Mouse (Mus musculus) left cerebral cortex, postnatal 14 days (tissue): ENCODE data around the gene Trf. TPM values are rescaled to one million over a fixed set of nuclear protein-coding genes. Genes with fewer than 3 reads are reported as not detected.
A peak's percentile ranks its signal among the peaks of the same experiment; 100 is the strongest.

Experiments used
- DNase-seq, 2 experiments: peaks; one replicate each; pipeline ENCODE4 v3.0.0; 2021 to 2022; ENCODE audit warnings: low spot score in 2 of 2, mixed read lengths in 1 of 2
- intact Hi-C: fragments of 180-260 bp; cut with DNase I; formaldehyde crosslinking; loops from one replicate; pipeline ENCODE4 v1.15.1; 2025
- total RNA-seq, 2 experiments: library from RNA; stranded (reverse); gene quantifications; 2 replicates each; pipeline ENCODE4 v1.2.3; 2021

Gene Trf
- total RNA-seq, 2 experiments from 2014 or later = 34.5 to 56.6 TPM

DNA sequence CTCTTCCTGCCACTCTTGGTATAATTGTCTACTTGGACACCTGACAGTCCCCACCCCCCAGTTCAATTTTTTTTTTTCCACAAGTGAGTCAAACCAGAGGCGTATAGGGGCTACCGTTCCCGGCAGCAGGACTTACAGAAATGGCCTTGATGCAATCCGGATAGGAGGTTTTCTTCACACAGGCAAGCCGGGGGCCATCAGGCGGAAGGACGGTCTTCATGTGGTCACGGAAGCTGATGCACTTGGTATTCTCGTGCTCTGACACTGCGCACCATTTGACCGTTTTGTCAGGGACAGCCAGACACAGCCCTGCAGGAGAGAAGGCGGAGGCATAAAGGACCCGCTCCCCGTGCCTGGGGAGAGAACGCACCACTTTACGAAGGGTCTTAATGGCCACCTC lies 2.5 kb downstream of the Trf start:
- DNase-seq = no peak
- intact Hi-C loops = no loop called here

DNA sequence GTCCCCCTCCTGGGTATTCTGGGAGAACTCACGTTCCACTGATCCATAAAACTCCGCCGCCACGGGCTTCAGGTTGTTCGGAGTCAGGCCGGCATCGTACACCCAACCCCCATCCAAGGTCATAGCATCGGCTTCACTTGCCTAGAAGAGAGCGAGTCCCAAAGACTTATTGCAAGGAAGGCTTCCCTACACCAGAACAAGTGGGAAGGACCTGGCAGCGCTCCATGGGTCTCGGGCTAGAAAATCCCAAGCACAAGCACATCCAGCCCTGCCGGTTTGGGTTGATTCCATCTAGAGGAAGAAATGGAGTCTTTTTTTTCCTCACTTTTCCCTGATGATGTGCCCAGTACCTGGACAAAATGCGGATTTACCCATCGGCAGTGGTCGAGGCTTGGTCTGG lies 3.4 kb downstream of the Trf start:
- no peak for DNase-seq
- intact Hi-C loops = no loop called here

DNA sequence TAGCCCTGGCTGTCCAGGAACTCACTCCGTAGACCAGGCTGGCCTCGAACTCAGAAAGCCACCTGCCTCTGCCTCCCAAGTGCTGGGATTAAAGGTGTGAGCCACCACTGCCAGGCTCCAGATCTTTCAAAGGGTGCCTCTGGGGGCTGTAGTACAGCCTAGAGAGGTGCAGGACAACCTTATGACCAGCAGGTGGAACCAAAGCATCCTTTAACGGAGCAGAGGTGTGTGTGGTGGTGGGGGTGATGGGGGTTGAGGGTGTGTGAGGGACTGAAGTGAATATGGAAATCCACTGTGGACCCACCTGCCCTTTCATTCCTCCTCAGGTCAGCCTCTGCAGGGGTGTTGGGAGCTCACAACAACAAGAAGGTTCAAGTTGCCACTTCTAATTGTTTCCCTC lies 4.8 kb downstream of the Trf start:
- intact Hi-C loops = loop anchor here (2.0 kb wide), 1 partner anchor 77 kb away; no protein-coding TSS in a partner anchor
- DNase-seq = no peak

- DNase-seq = no peak
- intact Hi-C loops = loop anchor here (2.0 kb wide), 1 partner anchor 78 kb away; no protein-coding TSS in a partner anchor
These were observed 5.5 kb downstream of the Trf start for GRCm38 (mm10) chr9:103224721-103225120.

GRCm38 (mm10) chr9:103214281-103214680 lies 16.0 kb downstream of the Trf start:
- DNase-seq = no peak
- intact Hi-C loops = no loop called here

DNA sequence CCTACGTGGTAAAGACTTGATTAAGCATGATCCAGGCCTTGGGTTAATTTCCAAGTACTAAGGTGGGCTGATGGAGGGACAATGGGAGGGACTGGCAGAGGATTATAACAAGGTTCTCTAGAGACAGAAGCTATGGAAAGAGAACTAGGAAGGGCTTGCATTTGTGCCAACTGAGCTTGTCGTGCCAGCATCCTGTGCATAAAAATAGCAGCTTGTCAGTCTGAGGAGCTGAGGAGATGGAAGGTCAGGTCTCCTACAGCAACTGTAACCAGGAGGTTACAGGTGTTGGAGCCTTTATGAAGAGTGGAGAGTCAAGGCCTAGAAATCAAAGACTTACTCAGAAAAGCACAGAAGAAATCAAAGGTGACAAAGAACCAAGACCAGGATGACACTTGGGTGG lies 16.6 kb downstream of the Trf start:
- intact Hi-C loops = no loop called here

DNA sequence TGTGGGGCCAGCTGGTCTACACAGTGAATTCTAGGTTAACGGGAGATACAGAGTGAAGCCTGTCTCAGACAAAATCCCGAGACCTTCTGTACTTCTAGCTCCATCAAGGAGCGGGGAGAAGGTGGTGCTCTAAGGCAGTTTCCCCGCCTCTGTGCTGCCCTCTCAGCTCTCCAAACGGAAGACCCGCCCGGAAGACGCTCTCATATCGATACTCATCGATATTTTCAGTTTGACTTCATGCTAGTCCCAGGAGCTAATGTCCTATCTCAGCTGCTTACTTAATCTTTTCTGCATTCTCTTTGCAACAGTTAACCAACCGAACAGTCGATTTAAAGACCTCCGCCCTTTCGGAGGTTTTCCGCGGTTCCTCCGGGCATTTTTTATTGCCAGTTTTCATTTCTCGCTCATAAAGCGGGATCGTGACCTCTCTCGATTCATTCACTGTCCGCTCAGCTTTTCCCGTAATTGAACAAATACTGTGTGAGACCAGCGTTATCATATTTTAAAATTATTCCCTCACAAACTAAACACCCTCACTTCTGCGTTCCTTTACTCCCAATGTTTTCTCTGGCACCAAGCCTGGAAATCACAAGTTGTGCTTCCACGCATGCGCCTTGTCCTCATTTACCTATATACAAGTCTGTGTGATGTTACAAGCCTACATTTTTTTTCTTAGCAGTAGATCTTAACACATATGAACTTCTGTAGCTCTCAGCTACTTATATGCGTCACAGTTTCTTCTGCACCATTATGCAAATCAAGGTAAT lies 17.4 kb downstream of the Trf start:
- intact Hi-C loops = no loop called here
- peak; percentile 26 to 39 for DNase-seq

More for the DNA sequence above, 16.6 kb downstream of the Trf start:
- no peak for DNase-seq

- DNase-seq = no peak
- intact Hi-C loops = loop anchor here (5.0 kb wide), 1 partner anchor 93 kb away; no protein-coding TSS in a partner anchor
These were observed 21.3 kb downstream of the Trf start for GRCm38 (mm10) chr9:103208802-103209423.

- intact Hi-C loops = loop anchor here (5.0 kb wide), 1 partner anchor 94 kb away; no protein-coding TSS in a partner anchor
- DNase-seq = peak; percentile 53 to 73
These were observed 22.4 kb downstream of the Trf start for GRCm38 (mm10) chr9:103207846-103208245.

DNA sequence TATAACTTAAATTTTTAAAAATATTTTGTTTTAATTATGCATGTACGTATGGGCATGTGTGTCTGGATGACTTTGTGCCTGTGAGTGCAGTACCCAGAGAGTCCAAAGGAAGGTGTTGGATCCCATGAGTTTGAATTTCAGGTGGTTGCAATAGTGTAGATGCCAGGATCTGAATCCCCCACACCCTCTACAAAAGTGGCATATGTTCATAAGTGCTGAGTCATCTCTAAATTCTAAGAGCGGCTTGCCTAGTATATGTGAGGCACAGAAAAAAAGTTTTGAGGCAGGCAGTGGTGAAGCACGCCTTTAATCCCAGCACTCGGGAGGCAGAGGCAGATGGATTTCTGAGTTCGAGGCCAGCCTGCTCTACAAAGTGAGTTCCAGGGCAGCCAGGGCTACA lies 24.5 kb downstream of the Trf start:
- intact Hi-C loops = loop anchor here (5.0 kb wide), 1 partner anchor 97 kb away; no protein-coding TSS in a partner anchor
- DNase-seq = no peak

DNA sequence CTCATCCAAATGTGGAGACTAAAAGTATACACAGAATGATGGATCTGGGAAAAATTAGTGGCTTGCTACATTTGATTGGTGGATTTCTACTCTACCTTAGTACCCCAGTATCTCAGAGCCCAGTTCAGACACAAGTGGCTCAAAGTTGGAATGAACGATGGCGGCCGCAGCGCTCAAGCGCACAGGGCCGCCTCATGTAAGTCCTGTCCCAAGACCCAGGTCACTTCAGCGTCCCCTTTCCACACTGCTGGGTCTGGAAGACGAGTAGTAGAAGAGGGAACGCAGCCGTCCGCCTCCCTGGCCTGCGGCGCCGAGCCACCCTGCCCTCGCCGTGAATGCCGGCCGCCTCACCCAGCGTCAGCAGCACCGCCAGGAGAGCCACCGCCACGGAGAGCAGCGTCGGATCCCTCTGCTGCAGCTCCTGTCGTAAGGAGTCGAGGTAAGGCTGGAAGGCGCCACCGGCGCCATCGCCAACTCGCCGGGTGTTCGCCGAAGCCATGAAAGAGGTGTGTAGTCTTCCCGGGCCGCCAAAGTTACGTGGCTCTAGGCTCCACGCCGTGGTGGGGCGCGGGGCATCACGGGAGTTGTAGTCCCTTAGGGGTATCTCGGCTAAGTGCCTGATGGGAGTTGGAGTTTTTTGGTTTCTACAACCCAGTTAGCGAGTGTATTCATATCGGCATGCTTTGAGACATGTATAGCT lies 28.5 kb downstream of the Trf start, which contains the start of gene Srprb:
Gene Srprb (minus strand): TSS at position 577 of the 700 bp plus-strand sequence.
- peak; percentile 93 to 94 for DNase-seq
- intact Hi-C loops = no loop called here

DNA sequence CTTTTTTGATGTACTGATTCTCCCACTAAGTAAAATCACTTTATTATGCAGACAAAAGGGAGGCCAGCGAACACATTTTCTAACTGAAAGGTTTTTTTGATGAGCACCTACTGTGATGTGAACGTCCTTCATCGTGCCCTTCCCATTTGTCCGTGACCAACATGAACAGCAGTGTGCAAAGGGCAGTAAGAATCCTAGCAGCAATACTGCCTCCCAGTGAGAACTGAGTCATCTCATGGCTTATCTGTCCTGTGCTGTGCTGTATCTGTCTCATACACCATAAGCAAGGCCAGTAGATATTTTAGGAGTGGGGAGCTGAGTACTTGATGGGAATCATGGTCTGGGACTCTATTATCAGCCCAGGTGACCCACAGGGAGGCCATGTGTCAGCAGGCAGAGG lies 41.8 kb downstream of the Trf start:
- intact Hi-C loops = no loop called here
- no peak for DNase-seq

DNA sequence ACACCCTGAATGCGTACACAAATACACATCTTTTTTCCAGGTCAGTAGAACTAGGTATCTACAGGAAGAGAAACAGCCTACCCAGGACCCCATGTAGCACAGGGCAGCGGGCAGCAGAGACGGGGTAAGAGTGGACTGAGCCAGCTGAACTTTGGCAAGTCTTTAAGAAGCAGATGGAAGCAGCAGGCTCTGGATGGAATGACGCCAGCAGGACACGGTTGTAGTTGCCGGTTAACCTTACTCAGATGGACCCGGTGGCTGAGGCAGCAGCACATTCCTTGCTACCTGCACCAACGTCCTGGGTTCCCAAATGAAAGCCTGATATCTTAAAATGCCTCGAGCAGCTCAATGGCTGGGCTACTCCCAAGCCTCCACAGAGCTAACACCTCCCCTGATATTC lies 43.5 kb downstream of the Trf start:
- intact Hi-C loops = no loop called here
- DNase-seq = peak in 1 of 2 experiments; percentile 31

DNA sequence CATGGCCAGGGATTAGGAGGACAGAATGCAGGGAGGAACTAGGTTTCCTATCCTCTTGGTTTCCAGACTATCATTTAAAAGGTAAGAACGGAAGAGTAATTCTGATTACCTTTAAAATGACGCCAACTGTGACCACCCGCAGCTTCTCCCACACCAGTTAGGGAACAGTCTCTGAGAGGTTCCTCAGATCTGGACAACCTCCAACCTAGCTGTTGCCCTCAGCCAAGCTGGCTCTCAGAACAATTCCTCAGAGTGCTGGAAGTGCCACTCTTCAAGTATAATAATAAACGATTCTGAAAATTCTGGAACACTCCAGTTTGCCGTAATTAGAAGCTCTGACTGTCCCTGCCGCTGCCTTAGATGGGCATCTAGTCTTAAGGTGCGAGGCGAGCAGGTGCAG lies 44.3 kb downstream of the Trf start:
- DNase-seq = no peak
- intact Hi-C loops = no loop called here

GRCm38 (mm10) chr9:103184855-103185254 lies 45.4 kb downstream of the Trf start:
- intact Hi-C loops = no loop called here
- DNase-seq = no peak

- intact Hi-C loops = no loop called here
- no peak for DNase-seq
These were observed 48.4 kb downstream of the Trf start for GRCm38 (mm10) chr9:103181886-103182285.

DNA sequence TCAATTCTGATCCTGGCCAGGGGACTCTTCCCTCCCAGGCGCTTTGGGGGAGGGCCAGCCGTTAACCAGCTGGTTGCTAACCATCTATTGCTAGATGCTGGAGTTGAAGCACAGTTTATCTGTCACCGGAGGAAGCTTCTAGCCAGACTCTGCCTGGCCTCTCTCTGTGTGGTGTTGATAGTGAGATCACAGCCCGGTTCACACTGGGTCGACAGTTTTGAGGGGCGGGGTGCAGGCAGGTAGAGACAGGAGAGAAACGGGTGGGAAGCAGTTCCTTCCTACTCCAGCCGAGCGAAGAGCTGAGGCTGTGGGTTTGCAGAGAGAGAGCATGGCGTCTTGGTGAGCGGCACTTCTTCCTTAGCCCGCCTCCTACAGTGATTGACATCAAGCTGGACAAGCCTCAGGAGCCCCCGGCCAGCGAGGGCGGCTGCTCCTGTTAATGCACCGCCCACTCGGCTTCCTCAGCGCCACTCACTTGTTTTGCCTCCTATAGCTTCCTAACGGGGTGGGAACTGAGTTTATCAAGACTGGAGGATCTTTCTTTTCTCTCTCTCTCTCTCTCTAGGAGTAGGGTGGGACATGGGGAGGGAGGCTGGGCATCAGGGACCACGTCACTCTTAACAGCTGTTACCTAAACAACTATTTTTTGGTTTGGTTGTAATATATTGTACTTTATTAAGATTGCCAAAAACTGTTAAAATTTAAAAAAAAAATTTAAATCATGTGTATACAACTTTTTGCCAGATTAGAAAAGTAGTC lies 49.3 kb downstream of the Trf start:
- DNase-seq = peak; percentile 49 to 59
- intact Hi-C loops = no loop called here

DNA sequence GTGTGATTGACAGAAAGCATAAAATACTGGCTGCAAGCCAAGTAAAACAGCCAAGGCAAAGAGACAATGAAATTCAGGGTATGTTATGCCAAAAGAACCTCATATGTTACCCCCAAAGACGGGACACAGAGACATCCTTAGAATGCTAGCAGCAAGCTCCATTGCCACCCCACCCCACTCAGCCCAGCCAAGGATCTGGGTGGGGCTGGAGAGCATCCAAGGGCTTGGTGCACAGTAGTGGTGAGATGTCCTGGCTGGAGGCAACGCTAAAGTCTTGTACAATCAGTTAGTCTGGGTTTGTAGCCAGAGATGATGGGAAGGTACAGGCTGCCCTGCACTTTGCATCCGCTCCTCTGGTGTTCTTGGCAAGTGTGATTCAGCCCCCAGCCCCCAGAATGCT lies 49.9 kb downstream of the Trf start:
- peak in 1 of 2 experiments; percentile 21 for DNase-seq
- intact Hi-C loops = no loop called here

DNA sequence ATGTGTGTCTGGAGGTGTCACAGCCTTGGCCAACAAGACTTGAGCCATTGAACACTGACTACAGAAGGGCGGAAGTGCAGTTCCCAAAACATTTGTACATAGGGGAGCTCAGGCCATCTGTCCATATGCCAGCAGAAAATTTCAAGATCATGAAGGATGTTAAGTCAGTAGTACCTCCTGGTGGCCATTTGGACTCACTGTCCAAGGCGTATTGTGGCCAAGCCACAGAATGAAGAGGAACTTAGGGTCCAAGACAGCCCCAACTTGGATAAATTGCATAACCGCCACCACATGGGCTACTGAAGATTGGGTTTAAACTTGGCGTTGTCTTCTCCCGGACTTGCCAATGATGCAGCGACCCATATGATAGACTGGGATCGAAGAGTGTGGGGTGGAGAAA lies 54.6 kb downstream of the Trf start:
- intact Hi-C loops = no loop called here
- DNase-seq = no peak
